Mouse (Mus musculus) liver, postnatal 0 days (tissue): Measurements from ENCODE around the gene Lrrc29.

Source experiments
- CTCF ChIP-seq: sonication (generic); IDR thresholded peaks from 2 replicates; pipeline ENCODE4 v1.5.1; 2016; ENCODE audit warnings: antibody characterized with exemption, low read depth
- EP300 ChIP-seq: IDR thresholded peaks from 2 replicates; pipeline ENCODE4 v1.6.1; 2016; ENCODE audit warnings: antibody characterized with exemption, low read depth, mild to moderate bottlenecking

DNA sequence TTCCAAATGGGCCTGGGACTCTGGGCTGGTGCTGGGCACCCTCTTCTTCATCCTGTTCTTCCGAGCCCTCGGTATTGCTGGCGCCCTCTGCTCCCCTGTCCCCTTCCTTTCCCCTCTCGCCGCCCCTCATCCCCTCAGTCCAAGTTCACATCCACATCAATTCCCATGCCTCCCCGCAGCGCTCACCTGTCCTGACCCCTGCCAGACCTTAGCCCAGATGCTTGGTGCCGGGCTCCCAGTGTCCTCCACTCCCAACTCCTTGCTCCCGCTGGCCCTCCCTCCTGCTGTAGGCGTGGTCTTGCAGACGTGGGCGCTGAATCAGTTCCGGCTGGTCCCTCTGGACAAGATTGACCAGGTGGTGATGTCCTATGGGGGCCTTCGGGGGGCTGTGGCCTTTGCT, 30.6 kb upstream of the Lrrc29 start:
- TF ChIP-seq EP300 = no peak
- TF ChIP-seq CTCF = no peak
